Mouse (Mus musculus): Measurements from ENCODE around the gene Ddr1.

GRCm38 (mm10) chr17:35701978-35702461 lies 2.4 kb downstream of the Ddr1 start:
- TF ChIP-seq EP300 (IDR thresholded peaks at IDR 0.05; ENCODE audit: low read depth), result no peak
- TF ChIP-seq CTCF (IDR thresholded peaks at IDR 0.05; ENCODE audit: low read depth), result no peak

Measured in liver, embryonic 14.5 days (tissue).